Mouse (Mus musculus) spleen, postnatal 36 days (tissue): ENCODE results near the gene Anxa6.

ENCODE experiments used
- DNase-seq, 2 experiments: peaks; one replicate each; pipeline ENCODE4 v3.0.0; 2022; ENCODE audit warnings: low spot score in 2 of 2, mixed read lengths in 1 of 2

Gene Anxa6

DNA sequence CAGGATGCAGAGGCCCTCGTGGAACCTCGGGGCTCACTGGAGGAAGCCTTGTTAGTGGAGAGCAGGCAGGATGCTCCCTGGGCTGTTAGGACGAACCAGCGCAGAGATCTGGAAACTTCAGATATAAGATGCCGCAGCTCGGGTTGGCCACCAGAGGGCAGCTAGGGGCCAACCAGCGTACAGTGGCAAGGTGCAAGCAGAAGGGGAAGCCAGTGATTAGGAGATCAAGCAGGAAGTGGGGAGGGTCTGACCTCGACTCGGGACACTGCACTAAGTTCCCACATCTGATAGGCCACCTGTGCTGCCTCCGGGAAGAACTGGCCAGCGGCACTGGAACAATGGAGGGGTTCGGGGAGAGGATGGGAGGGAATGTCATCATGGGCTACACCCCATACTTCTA lies 35.0 kb downstream of the Anxa6 start:
- DNase-seq = peak; percentile 75 to 77

DNA sequence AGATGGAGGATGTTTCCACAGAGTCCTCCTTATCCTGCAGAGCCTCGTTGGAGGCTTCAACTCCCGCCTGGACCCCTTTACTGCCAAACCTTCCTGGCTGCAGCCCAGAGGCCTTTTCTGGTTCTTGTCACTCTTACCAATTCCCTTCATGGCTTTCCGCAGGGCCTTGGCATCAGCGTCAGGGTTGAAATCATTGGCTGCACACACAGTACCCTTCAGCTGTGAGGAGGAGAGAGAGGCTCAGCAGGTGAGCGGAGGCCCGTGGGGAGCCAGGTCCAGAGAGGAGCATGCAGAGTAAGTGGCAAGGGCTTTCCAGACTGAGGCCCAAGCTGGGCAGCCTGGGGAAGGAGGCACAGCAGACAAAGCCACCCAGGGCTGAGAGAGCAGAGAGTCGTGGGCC lies 37.1 kb downstream of the Anxa6 start:
- no peak for DNase-seq

DNA sequence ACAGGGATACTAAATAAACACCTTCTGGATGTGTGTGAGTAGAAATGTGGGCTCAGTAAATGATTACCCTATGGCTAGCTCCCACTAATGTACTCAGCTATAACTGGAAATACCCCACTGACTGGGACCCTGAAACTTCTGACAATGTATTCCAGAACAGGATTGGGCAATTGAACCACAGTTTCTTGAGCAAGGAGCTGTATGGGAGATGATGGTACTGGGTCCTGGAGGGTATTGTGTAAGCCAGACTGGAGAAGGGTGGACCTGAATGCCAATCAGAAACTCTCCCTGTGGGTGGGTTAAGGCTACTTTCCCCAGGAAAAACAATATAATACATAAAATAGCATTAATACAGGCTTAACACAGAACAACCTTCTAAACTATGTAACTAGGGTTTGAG lies 43.3 kb downstream of the Anxa6 start:
- no peak for DNase-seq

DNA sequence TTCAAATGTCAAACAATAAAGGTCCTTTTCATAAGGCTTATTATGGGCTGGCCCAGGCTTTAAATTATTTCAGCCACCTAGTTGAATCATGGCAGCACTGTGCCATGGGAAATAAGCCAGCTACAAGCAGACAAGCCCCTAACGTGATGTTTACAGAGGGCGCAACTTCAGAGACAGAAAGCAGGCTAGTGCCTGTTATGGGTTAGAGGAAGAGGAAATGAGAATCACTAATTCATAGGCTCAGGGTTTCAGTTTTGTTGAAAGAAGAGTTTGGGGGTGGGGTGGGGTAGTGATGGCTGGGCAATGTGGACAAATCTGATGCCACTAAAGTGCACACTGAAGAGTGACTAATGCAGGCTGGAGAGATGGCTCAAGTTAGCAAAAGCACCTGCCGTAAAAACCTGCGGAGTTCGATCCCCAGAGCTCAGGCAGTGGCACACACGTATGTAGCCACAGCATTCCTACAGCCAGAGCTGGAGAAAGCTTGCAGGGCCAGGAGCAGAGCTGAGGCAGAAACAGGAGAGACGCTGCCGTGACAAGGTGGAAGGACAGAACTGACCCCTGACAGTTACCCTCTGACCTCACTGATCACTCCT lies 44.4 kb downstream of the Anxa6 start:
- no peak for DNase-seq

DNA sequence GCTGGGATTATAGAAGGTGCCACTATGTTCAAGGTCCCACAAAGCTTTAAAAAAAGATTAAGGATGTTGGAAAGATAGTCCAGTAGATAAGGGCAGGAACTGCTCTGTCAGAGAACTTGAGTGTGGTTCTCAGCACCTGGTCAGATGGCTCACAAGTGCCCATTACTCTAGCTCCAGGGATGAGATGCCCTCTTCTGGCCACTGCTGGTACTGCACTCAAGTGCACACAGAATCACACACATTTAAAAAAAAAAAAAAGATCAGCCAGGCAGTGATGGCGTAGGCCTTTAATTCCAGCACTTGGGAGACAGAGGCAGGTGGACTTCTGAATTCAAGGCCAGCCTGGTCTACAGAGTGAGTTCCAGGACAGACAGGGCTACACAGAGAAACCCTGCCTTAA lies 45.3 kb downstream of the Anxa6 start:
- DNase-seq = no peak

DNA sequence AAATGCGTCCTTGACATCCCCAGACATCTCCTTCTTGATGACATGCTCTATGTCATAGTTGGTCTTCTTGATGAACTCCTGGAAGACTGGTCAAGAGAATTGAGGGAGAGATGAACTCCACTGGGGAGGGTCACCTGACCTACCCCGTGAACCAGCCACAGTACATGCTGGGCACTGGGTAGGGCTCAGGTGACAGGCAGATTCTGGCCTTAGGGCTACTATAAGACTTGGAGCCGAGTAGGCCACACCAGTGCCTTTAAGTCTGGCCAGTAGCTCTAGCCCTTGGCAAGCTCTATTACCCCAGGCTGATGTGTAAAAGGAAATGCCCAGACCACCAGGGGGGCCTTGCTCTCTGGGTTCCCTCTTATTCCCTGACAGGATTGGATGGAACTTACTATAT lies 48.2 kb downstream of the Anxa6 start:
- DNase-seq = no peak

DNA sequence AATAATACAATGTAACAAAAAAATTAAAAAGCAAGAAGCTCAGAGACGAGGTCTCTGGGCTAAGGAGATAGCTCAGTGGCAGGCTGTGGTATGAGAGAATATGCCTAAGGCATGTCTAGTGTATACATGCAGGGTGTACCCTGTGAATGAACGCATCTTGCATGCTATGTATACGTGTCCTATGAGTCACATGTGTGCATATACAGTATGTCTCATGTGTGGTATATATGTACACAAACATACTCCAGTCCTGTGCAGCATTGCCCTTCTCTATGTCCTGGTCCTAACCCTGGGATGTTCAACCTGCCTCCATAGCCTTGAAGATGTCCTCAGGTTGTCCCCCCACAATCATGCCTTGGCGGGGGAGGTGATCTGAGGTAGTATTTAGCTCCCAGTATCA lies 48.7 kb downstream of the Anxa6 start:
- no peak for DNase-seq

DNA sequence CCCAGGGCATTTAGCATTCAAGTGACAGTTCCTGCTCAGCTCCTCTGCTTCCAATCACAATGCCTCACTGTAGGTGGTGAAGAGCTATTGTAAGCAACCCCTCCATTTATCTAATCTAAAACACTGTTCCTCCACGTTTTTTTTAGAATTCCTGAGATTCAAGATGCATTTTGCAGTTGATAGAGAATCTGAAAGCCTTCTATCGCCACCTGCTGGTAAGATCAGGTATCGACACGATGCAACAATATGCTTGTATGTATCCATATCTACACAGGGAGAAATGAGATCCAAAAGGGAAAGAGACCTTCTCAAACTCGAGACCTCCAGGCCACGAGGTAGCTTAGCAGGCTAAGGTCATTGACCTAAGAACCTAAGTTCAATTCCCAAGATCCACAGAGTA lies 49.2 kb downstream of the Anxa6 start:
- DNase-seq = peak; percentile 36 to 54

DNA sequence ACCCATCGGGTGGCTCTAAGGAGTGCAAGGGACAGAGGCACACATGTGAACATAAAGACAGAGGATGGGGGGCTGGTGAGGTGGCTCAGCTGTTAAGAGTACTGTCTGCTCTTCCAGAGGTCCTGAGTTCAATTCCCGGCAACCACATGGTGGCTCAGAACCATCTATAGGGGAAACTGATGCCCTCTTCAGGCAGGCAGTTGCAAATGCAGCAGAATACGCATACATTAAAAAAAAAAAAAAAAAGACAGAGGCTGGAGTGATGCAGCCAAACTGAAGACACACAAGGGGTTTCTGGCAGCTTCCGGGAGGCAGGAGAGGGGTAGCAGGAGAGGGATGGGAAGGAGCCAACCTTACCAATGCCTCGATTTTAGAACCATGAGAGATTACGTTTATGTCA lies 50.7 kb downstream of the Anxa6 start:
- no peak for DNase-seq

DNA sequence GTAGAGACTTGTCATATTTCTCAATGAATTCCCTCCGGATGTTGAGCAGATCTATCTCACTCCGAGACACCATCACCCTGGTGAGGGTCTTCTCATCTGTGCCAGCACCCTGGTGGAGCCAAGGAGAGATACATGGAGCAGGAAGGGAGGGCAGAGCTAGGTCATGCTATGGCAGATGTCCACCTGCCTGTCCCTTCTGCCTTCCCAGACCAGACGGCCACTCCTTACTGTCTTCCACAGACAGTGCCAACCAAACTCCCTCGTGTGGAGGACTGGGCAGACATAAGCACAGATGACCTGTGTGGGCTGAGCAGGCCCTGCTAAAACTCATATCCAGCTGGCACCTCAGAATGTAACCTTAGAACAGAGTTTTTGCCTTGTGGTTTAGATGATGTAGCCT lies 51.6 kb downstream of the Anxa6 start:
- DNase-seq = no peak

DNA sequence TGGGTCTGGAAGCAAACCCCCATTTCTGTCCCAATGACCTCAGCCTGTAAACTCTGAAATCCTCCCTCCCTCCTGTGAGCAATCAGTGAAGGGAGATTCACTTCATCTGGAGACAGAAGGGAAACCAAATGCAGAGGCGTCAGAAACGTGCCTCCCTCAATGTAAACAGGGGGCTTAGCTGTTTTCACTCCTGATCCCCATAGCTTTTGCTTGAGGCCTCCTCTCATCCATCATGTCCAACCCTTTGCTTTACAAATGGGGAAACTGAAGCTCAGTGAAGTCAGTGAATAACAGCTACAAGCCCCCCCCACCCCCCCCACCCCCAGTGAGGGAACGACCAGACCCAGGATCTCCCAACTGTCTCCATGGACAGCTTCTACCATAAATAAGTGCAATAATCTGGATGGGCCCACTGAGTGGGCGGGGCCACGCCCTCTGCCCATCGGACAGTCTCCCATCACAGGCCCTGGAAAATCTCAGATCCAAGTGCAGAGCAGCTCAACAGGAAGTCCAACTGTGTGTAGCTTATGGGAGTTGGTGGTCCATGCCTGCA lies 55.8 kb downstream of the Anxa6 start:
- DNase-seq = no peak

DNA sequence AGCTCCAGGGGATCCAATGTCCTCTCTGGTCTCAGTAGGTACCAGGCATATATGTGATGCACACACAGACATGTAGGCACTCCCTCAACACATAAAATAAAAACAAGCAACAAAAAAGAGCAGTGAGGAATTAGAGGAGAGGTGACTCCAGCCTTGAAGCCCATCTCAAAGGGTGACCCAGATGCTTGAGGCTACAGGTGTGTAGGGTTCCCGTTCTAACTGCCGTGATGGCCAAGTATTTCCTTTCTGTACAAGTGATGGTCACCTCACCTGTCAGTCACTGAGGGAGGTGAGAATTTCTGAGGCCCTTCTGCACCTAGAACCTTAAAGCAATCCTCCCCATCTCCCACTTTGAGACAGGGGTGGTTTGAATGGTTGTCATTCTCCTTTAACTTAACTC lies 56.9 kb downstream of the Anxa6 start:
- DNase-seq = no peak

DNA sequence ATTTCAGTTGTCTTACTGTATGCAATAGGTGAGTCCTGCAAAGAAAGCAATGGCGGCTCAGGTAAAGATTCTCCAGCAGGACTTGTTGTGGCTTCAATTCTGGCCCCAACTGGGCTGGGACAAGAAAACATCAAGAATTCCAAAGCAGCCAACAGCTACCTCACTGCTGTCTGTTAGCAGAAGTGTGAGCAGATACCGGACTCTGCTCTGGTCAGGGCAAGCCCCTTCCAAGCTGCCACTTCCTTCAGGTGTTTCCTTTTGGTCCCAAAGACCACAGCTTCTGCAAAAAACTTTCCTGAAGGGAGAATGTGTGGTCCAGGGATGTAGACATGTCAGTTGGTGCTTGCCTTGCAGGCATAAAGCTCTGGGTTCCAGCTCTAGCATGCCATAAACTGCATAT lies 57.5 kb downstream of the Anxa6 start:
- no peak for DNase-seq

DNA sequence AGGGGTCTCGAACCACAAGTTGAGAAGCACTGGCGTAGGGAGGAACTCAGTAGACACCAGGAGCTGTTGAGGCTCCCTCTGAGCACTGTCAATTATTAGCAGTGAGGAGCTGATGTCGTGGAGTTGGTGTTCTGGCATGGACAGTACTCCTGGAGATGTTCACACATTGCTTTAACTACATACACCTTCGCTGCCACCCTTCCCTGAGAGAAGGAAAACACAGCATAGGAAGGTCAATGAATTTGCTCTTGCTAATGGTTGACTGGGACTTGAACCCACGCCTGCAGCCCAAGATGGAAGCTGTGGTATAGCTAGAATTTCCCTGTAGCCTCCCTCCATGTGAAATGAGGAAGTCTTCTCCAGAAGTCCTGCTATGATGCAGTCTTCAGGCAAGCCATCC lies 57.9 kb downstream of the Anxa6 start:
- no peak for DNase-seq

DNA sequence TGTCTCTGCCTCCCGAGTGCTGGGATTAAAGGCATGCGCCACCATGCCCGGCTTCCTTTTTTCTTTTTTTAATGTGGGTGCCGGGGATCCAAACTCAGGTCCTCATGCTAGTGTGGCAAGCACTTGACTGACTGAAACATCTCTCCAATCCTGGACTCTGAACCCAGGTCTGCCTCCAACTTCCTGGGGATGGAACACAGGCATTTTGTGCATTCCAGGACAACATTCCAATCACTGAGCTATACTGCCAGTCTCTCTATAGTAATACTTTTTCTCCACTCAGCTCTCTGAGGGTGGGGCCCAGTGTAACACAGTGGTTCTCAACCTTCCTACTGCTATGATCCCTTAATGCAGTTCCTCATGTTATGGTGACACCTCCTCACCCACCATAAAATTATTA lies 58.6 kb downstream of the Anxa6 start:
- no peak for DNase-seq

DNA sequence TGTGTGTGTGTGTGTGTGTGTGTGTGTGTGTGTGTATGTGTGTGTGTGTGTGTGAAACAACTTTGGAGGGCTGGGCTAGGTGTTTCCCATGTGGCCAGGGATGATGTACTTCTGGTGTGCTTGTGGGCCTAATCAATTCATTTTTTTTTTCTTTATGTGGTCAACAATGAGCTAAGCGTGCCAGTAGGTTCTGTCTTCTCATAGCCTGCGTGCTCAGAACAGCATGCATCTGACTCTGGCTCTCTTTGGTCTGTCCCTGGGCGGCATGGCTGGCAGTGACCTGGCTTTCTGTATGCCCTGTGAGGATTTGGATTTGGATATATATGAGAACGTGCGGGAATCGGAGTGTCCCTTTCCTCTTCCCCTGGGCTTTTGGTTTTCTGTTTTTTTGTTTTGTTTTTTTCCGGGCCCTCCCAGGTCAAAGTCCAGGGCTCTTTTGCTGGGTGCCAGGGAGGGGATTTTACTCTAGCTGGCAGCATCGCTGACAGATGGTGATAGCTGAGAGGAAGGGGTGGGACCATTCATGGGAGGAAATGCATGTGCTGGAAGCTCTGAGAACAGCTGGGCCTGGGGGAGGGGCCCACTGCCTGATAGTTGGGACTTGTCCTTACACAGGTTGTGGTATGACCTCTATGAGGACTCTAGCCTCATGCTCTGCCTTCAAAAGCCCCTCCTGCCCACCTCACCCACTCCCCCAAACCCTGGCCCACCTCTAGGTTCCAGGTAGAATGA lies 59.6 kb downstream of the Anxa6 start:
- peak; percentile 82 to 83 for DNase-seq

DNA sequence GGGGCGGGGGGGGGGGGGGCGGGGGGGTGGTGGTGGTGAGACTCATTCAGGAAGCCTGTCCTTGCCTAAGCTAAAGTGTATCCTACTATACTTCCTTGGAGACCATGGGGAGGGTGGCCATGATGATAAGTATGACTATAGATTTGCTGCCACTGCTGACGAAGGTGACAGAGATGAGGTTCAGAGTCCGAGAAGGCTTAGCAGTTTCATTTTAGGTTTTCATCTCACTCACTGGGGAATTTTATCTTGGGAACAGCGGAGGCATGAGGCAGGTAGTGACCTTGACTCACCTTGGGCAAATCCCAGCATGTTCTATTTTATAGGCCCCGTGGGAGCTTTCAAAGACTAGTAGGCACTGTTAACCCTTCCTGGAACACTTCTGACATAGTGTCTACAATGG lies 60.5 kb downstream of the Anxa6 start:
- DNase-seq = no peak

DNA sequence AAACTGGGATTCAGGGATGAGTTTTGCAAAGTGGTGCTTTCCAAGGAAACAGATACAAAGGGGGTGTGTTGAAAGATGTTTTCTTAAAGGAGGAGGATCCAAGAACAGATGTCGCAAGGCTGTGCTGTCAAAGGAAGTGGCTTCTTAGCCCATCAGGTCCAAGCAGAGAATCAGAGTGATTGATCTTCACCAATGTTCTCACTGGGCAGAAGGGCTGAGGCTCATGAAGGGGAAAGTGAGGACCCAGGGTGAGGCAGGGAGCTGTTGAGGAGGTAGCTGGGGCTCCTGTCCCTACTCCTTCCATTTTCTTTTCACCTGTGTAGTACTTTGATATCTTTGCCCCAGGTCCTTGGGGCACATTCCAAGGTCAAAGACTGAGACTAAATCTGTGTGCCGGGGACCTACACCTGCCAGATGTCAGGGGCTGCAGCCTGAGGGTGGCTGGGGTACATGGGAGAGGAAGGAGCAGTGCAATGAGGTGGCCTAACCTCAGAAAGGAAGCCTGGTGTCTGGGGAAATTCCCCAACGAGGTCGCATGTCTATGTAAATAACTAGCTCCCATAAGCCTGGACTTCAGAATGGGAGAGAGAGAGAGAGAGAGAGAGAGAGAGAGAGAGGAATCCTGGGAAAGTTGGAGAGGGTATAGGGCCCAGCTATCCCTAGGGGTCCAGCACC lies 61.1 kb downstream of the Anxa6 start:
- peak; percentile 69 to 71 for DNase-seq

DNA sequence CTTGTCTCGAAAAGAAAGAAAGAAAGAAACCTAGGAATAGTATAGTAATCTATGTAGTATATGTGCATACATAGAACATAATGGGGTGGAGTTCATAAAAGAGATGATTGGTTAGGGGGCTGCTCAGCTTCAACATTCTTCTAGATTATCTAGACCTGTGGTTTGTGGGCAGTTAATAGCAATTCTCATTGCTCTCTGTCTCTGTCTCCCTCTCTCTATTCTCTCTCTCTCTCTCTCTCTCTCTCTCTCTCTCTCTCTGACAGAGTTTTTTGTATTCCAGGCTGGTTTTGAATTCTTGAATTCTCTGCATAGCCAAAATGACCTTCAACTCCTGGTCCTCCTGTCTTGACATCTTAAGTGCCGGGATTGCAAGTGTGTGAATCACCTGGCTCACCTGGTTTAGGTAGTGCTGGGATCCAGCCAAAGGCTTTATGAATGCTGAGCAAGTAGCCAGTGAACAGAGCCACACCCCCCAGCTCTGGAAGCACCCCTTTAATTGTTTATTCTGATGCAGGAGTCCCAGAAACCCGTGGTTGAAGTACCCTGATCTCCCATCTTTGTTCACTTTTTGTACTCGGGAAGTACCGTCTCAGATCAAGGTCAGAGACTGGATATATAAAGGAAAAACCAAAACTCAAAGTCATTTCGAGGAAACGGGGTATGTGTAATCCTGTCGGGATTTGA lies 61.7 kb downstream of the Anxa6 start:
- no peak for DNase-seq

DNA sequence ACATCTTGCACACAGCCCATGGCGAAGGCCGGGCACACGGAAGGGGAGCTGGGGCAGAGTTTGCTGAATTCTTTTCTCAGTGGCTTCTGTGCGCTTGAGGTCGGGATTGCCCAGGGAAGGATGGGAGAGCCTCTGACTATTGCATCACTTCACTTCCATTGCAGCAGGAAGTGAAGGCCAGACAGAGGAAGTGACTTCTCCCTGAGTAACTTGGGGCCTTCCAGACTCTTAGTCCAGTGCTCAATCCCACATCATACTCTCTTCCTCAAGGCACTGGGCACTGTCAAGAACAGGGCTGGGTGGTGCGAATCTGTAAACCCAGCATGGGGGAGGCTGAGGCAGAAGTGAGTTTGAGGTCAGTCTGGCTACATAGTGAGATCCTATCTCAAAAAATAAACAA lies 68.0 kb downstream of the Anxa6 start:
- no peak for DNase-seq

DNA sequence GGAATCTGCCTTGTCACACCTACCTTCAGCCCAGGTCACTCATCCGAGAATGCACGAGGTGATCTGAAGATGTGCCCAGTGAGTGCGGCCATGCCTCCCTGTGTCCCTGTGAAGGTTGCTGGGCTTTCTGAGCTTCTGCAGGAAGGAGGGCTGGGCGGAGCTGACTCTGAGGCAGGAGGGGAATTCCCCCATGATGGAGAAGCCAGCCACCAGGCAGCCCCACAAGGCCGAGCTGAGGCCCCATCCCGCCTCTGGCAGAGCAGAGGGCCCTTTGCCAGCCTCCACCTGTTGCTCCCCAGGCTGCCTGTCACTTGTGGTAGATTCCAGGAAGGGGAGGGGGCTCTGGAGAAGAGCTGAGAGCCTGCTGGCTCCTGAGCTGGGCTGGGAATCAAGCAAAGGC lies 70.4 kb downstream of the Anxa6 start, which contains the start of gene Tnip1:
Gene Tnip1 (minus strand): TSS at position 108 of the 400 bp plus-strand sequence.
- DNase-seq = peak; percentile 67

DNA sequence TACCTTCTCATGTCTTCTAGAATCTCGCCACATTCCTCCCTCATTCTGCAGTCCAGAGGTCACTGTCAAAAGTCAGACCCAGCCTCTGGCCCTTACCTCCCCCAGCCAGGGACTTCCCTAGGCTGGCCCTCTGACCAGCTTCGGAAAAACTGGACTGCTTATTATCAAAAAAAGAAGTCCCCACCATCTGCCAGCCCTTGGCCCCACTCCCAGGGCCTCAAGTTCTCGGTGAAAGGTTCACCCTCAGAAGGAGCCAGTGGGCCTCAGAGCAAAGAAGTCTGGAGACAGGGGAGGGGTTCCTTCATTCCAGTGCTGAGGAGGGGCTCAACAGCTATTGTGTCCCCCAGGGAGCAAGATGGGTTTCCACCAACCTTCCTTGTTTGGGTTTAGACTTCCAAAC lies 71.3 kb downstream of the Anxa6 start:
- no peak for DNase-seq
